Mouse (Mus musculus) embryonic facial prominence, embryonic 10.5 days (tissue): ENCODE results near the gene Adgrg1. TPM values are rescaled to one million over a fixed set of nuclear protein-coding genes. Genes with fewer than 3 reads are reported as not detected.

Source experiments
- DNase-seq: peaks from one replicate; pipeline ENCODE4 v3.0.0-alpha.2; 2017; ENCODE audit warnings: low spot score
- H3K27ac ChIP-seq: fragments of 300-500 bp; sonication (generic); replicated peaks from 2 replicates; pipeline ENCODE4 v1.5.1; 2016; ENCODE audit warnings: mild to moderate bottlenecking
- H3K27me3 ChIP-seq: fragments of 300-500 bp; sonication (generic); replicated peaks from 2 replicates; pipeline ENCODE4 v1.6.1; 2016; ENCODE audit warnings: low read depth, mild to moderate bottlenecking; ENCODE audit not compliant: poor library complexity, severe bottlenecking
- H3K36me3 ChIP-seq: fragments of 300-500 bp; sonication (generic); replicated peaks from 2 replicates; pipeline ENCODE4 v1.6.1; 2016; ENCODE audit warnings: mild to moderate bottlenecking, moderate library complexity
- H3K4me1 ChIP-seq: fragments of 300-500 bp; sonication (generic); 2 replicates; pipeline ENCODE4 v1.6.1; 2016
- H3K4me3 ChIP-seq: fragments of 300-500 bp; sonication (generic); 2 replicates; pipeline ENCODE4 v1.5.1; 2016; ENCODE audit warnings: mild to moderate bottlenecking, moderate library complexity
- H3K9me3 ChIP-seq: fragments of 300-500 bp; sonication (generic); 2 replicates; pipeline ENCODE4 v1.6.1; 2016; ENCODE audit warnings: mild to moderate bottlenecking
- WGBS: fragments of 180-500 bp; shearing (Covaris S2); methylation state at CpG from one replicate; pipeline ENCODE4 v1.1.7; 2016; 5-methylcytosine and 5-hydroxymethylcytosine counted together
- polyA plus RNA-seq: library from polyadenylated mRNA; unstranded; fragments of >200 nt; fragmentation: Nextera tagmentation; extraction: Ambion mirVana; gene quantifications from 2 replicates; pipeline ENCODE4 v1.2.1, GENCODE M21; 2016

The Adgrg1 gene
- polyA plus RNA-seq, 1 experiment from 2014 or later, result 32.9 TPM

GRCm38 (mm10) chr8:94954921-94955758, 19.4 kb upstream of the Adgrg1 start:
- H3K36me3 ChIP-seq, result no peaks in the 10 kb centered on the region
- H3K9me3 ChIP-seq, result no peaks in the 10 kb centered on the region
- no peak overlapping the region for H3K27ac ChIP-seq
- no peaks in the 10 kb centered on the region for H3K27me3 ChIP-seq
- H3K4me3 ChIP-seq, result no peak overlapping the region
- 38% methylated on average over 9 of the region's 9 CpGs for WGBS
- H3K4me1 ChIP-seq, result no peaks in the 10 kb centered on the region
- DNase-seq, result peak; percentile 51

GRCm38 (mm10) chr8:94956078-94956574, 18.4 kb upstream of the Adgrg1 start:
- H3K27me3 ChIP-seq, result no peaks in the 10 kb centered on the region
- H3K4me1 ChIP-seq, result no peaks in the 10 kb centered on the region
- DNase-seq, result no peak
- no peak overlapping the region for H3K4me3 ChIP-seq
- H3K36me3 ChIP-seq, result no peaks in the 10 kb centered on the region
- no peaks in the 10 kb centered on the region for H3K9me3 ChIP-seq
- WGBS, result 83% methylated on average over 1 of the region's 1 CpGs
- H3K27ac ChIP-seq, result no peak overlapping the region

- Histone ChIP-seq H3K36me3 (no peaks in the 10 kb centered on the region), H3K9me3 (no peaks in the 10 kb centered on the region), H3K4me1 (0 out of 2 replicates have a peak, but pooled peaks cover 3% of the 10 kb centered on the region), H3K27me3 (no peaks in the 10 kb centered on the region), H3K27ac (no peak overlapping the region), H3K4me3 (no peak overlapping the region)
- no peak for DNase-seq
- WGBS, result 90% methylated on average over 1 of the region's 1 CpGs
Measured at GRCm38 (mm10) chr8:94962201-94962600, 12.3 kb upstream of the Adgrg1 start.

GRCm38 (mm10) chr8:94964828-94965227, 9.7 kb upstream of the Adgrg1 start:
- H3K4me1 ChIP-seq, result 0 out of 2 replicates have a peak, but pooled peaks cover 3% of the 10 kb centered on the region
- no peak overlapping the region for H3K4me3 ChIP-seq
- no peaks in the 10 kb centered on the region for H3K9me3 ChIP-seq
- no peak overlapping the region for H3K27ac ChIP-seq
- H3K36me3 ChIP-seq, result no peaks in the 10 kb centered on the region
- DNase-seq, result no peak
- H3K27me3 ChIP-seq, result no peaks in the 10 kb centered on the region
- WGBS, result 62% methylated on average over 10 of the region's 10 CpGs

- H3K27ac ChIP-seq, result no peak overlapping the region
- WGBS, result 20% methylated on average over 7 of the region's 7 CpGs
- H3K4me1 ChIP-seq, result 0 out of 2 replicates have a peak, but pooled peaks cover 3% of the 10 kb centered on the region
- DNase-seq, result peak; percentile 56
- no peaks in the 10 kb centered on the region for H3K9me3 ChIP-seq
- H3K4me3 ChIP-seq, result no peak overlapping the region
- no peaks in the 10 kb centered on the region for H3K36me3 ChIP-seq
- no peaks in the 10 kb centered on the region for H3K27me3 ChIP-seq
Measured at GRCm38 (mm10) chr8:94966578-94966977, 8.0 kb upstream of the Adgrg1 start.

GRCm38 (mm10) chr8:94967071-94967470, 7.5 kb upstream of the Adgrg1 start:
- WGBS, result 77% methylated on average over 4 of the region's 4 CpGs

GRCm38 (mm10) chr8:94967554-94967953, 7.0 kb upstream of the Adgrg1 start:
- 78% methylated on average over 3 of the region's 3 CpGs for WGBS

More at GRCm38 (mm10) chr8:94967071-94967470, 7.5 kb upstream of the Adgrg1 start:
- Histone ChIP-seq H3K4me3 (no peak overlapping the region), H3K4me1 (0 out of 2 replicates have a peak, but pooled peaks cover 3% of the 10 kb centered on the region), H3K27ac (no peak overlapping the region), H3K9me3 (no peaks in the 10 kb centered on the region), H3K36me3 (no peaks in the 10 kb centered on the region), H3K27me3 (no peaks in the 10 kb centered on the region)
- no peak for DNase-seq

GRCm38 (mm10) chr8:94973270-94973669, 1.3 kb upstream of the Adgrg1 start:
- WGBS, result 89% methylated on average over 9 of the region's 9 CpGs
- H3K27ac ChIP-seq, result no peak overlapping the region

More at GRCm38 (mm10) chr8:94967554-94967953, 7.0 kb upstream of the Adgrg1 start:
- Histone ChIP-seq H3K27me3 (no peaks in the 10 kb centered on the region), H3K27ac (no peak overlapping the region), H3K36me3 (no peaks in the 10 kb centered on the region), H3K4me1 (0 out of 2 replicates have a peak, but pooled peaks cover 3% of the 10 kb centered on the region), H3K9me3 (no peaks in the 10 kb centered on the region), H3K4me3 (no peak overlapping the region)
- no peak for DNase-seq

GRCm38 (mm10) chr8:94973786-94974185, 765 bp upstream of the Adgrg1 start:
- H3K4me1 ChIP-seq, result peaks cover 26% of the 10 kb centered on the region
- H3K36me3 ChIP-seq, result no peaks in the 10 kb centered on the region
- WGBS, result 87% methylated on average over 9 of the region's 9 CpGs
- no peak overlapping the region for H3K4me3 ChIP-seq
- no peaks in the 10 kb centered on the region for H3K9me3 ChIP-seq
- H3K27ac ChIP-seq, result no peak overlapping the region
- peaks cover 36% of the 10 kb centered on the region for H3K27me3 ChIP-seq
- DNase-seq, result no peak

More at GRCm38 (mm10) chr8:94973270-94973669, 1.3 kb upstream of the Adgrg1 start:
- DNase-seq, result no peak
- Histone ChIP-seq H3K27me3 (peaks cover 31% of the 10 kb centered on the region), H3K9me3 (no peaks in the 10 kb centered on the region), H3K4me3 (no peak overlapping the region), H3K36me3 (no peaks in the 10 kb centered on the region), H3K4me1 (peaks cover 21% of the 10 kb centered on the region)

- Histone ChIP-seq H3K27me3 (peaks cover 46% of the 10 kb centered on the region), H3K9me3 (no peaks in the 10 kb centered on the region), H3K4me3 (peak overlapping the region; percentile 46), H3K27ac (peak overlapping the region; percentile 70), H3K4me1 (peaks cover 26% of the 10 kb centered on the region), H3K36me3 (no peaks in the 10 kb centered on the region)
- peak; percentile 31 for DNase-seq
- 18% methylated on average over 17 of the region's 17 CpGs for WGBS
Measured at GRCm38 (mm10) chr8:94976651-94977417, 2.3 kb downstream of the Adgrg1 start.

- Histone ChIP-seq H3K27me3 (peaks cover 46% of the 10 kb centered on the region), H3K4me3 (peak overlapping the region; percentile 46; the same call in 1 of the 2 replicates), H3K9me3 (no peaks in the 10 kb centered on the region), H3K36me3 (no peaks in the 10 kb centered on the region), H3K4me1 (peaks cover 28% of the 10 kb centered on the region), H3K27ac (0 out of 2 replicates have a peak overlapping the region, but pooled peaks have one; percentile 10)
- DNase-seq, result no peak
- 58% methylated on average over 9 of the region's 9 CpGs for WGBS
Measured at GRCm38 (mm10) chr8:94978131-94978530, 3.6 kb downstream of the Adgrg1 start.

- H3K4me1 ChIP-seq, result peaks cover 34% of the 10 kb centered on the region
- no peak for DNase-seq
- no peak overlapping the region; the same call in 1 of the 2 replicates for H3K4me3 ChIP-seq
- no peak overlapping the region for H3K27ac ChIP-seq
- no peaks in the 10 kb centered on the region for H3K36me3 ChIP-seq
- H3K9me3 ChIP-seq, result no peaks in the 10 kb centered on the region
- 84% methylated on average over 13 of the region's 13 CpGs for WGBS
- H3K27me3 ChIP-seq, result peaks cover 46% of the 10 kb centered on the region
Measured at GRCm38 (mm10) chr8:94978593-94979319, 4.2 kb downstream of the Adgrg1 start.
